Mouse (Mus musculus) intestine, embryonic 15.5 days (tissue): ENCODE measurements around the gene Elp5. TPM values are rescaled to one million over a fixed set of nuclear protein-coding genes. Genes with fewer than 3 reads are reported as not detected.

Source experiments
- ATAC-seq: fragments of 200-750 bp; cut with Nextera tagmentation; 2 replicates; pipeline ENCODE4 v1.8.0; 2017; ENCODE audit warnings: moderate TSS enrichment, moderate library complexity
- H3K27ac ChIP-seq: fragments of 300-500 bp; sonication (generic); 2 replicates; pipeline ENCODE4 v1.5.1; 2015; ENCODE audit warnings: mild to moderate bottlenecking, inconsistent platforms
- H3K27me3 ChIP-seq: fragments of 300-500 bp; sonication (generic); replicated peaks from 2 replicates; pipeline ENCODE4 v1.6.1; 2015; ENCODE audit warnings: inconsistent platforms
- H3K36me3 ChIP-seq: fragments of 300-500 bp; sonication (generic); 2 replicates; pipeline ENCODE4 v1.6.1; 2015; ENCODE audit warnings: inconsistent platforms
- H3K4me1 ChIP-seq: fragments of 300-500 bp; sonication (generic); replicated peaks from 2 replicates; pipeline ENCODE4 v1.6.1; 2015; ENCODE audit warnings: inconsistent platforms
- H3K4me2 ChIP-seq: fragments of 300-500 bp; sonication (generic); replicated peaks from 2 replicates; pipeline ENCODE4 v1.6.1; 2015; ENCODE audit warnings: mild to moderate bottlenecking, inconsistent platforms
- H3K4me3 ChIP-seq: fragments of 300-500 bp; sonication (generic); replicated peaks from 2 replicates; pipeline ENCODE4 v1.5.1; 2015; ENCODE audit warnings: inconsistent platforms
- H3K9ac ChIP-seq: fragments of 300-500 bp; sonication (generic); 2 replicates; pipeline ENCODE4 v1.6.1; 2015; ENCODE audit warnings: inconsistent platforms
- H3K9me3 ChIP-seq: fragments of 300-500 bp; sonication (generic); 2 replicates; pipeline ENCODE4 v1.6.1; 2016; ENCODE audit warnings: inconsistent platforms
- WGBS: fragments of 180-500 bp; shearing (Covaris S2); methylation state at CpG from one replicate; pipeline ENCODE4 v1.1.7; 2015; 5-methylcytosine and 5-hydroxymethylcytosine counted together
- polyA plus RNA-seq: library from polyadenylated mRNA; unstranded; fragments of >200 nt; fragmentation: Nextera tagmentation; extraction: Ambion mirVana; gene quantifications from 2 replicates; pipeline ENCODE4 v1.2.1, GENCODE M21; 2015

Elp5 gene
- polyA plus RNA-seq = 102 and 105 TPM in 2 replicates

GRCm38 (mm10) chr11:69982225-69982624, at the start of gene Elp5:
TSS of gene Elp5 (minus strand) at chr11:69982517.
- Histone ChIP-seq H3K4me3 (peak within 1 kb of the TSS; percentile 99), H3K4me2 (peak within 1 kb of the TSS; percentile 69), H3K36me3 (peaks cover 26% of the 10 kb centered on the region), H3K9me3 (no peaks in the 10 kb centered on the region), H3K4me1 (peaks cover 16% of the 10 kb centered on the region), H3K9ac (peak within 1 kb of the TSS; percentile 99), H3K27ac (peak within 1 kb of the TSS; percentile 100), H3K27me3 (no peaks in the 10 kb centered on the region)
- 47% methylated on average over 8 of the region's 8 CpGs for whole genome bisulfite sequencing
- no peak for ATAC-seq

- WGBS = 96% methylated on average over 11 of the region's 11 CpGs
- Histone ChIP-seq H3K27ac (no peak overlapping the region), H3K9me3 (no peaks in the 10 kb centered on the region), H3K4me2 (no peak overlapping the region), H3K27me3 (no peaks in the 10 kb centered on the region), H3K36me3 (peaks cover 10% of the 10 kb centered on the region), H3K9ac (no peak overlapping the region), H3K4me3 (no peak overlapping the region), H3K4me1 (peaks cover 36% of the 10 kb centered on the region)
- ATAC-seq = no peak
Measured at GRCm38 (mm10) chr11:70031321-70031670, 49.0 kb upstream of the Elp5 start.

- Histone ChIP-seq H3K27ac (no peak overlapping the region), H3K9ac (no peak overlapping the region), H3K4me1 (peaks cover 41% of the 10 kb centered on the region), H3K9me3 (no peaks in the 10 kb centered on the region), H3K27me3 (no peaks in the 10 kb centered on the region), H3K4me3 (no peak overlapping the region), H3K4me2 (no peak overlapping the region), H3K36me3 (peaks cover 10% of the 10 kb centered on the region)
- ATAC-seq = no peak
- WGBS = 91% methylated on average over 28 of the region's 28 CpGs
Measured at GRCm38 (mm10) chr11:70030651-70031320, 48.5 kb upstream of the Elp5 start.

GRCm38 (mm10) chr11:70029829-70030550, 47.7 kb upstream of the Elp5 start:
- Histone ChIP-seq H3K9me3 (no peaks in the 10 kb centered on the region), H3K9ac (peak overlapping the region; percentile 17; the same call in 1 of the 2 replicates), H3K4me3 (peak overlapping the region; percentile 23), H3K27me3 (no peaks in the 10 kb centered on the region), H3K4me2 (peak overlapping the region; percentile 69), H3K27ac (peak overlapping the region; percentile 78; the same call in 1 of the 2 replicates), H3K36me3 (peaks cover 10% of the 10 kb centered on the region), H3K4me1 (peaks cover 45% of the 10 kb centered on the region)
- WGBS = 39% methylated on average over 11 of the region's 11 CpGs
- no peak for ATAC-seq

GRCm38 (mm10) chr11:70029130-70029801, 46.9 kb upstream of the Elp5 start:
- Histone ChIP-seq H3K9me3 (no peaks in the 10 kb centered on the region), H3K36me3 (peaks cover 10% of the 10 kb centered on the region), H3K4me2 (peak overlapping the region; percentile 69), H3K27ac (peak overlapping the region; percentile 78), H3K4me1 (peaks cover 45% of the 10 kb centered on the region), H3K27me3 (no peaks in the 10 kb centered on the region), H3K4me3 (peak overlapping the region; percentile 23), H3K9ac (peak overlapping the region; percentile 17)
- peak; percentile 85 for ATAC-seq
- WGBS = under 1% methylated on average over 20 of the region's 20 CpGs

- Histone ChIP-seq H3K4me2 (peak overlapping the region; percentile 69), H3K9ac (peak overlapping the region; percentile 10), H3K4me3 (peak overlapping the region; percentile 23), H3K9me3 (no peaks in the 10 kb centered on the region), H3K27ac (peak overlapping the region; percentile 78), H3K36me3 (peaks cover 10% of the 10 kb centered on the region), H3K27me3 (no peaks in the 10 kb centered on the region), H3K4me1 (peaks cover 45% of the 10 kb centered on the region)
- WGBS = 19% methylated on average over 12 of the region's 12 CpGs
- peak; percentile 4 for ATAC-seq
Measured at GRCm38 (mm10) chr11:70028401-70029129, 46.2 kb upstream of the Elp5 start.

- ATAC-seq = no peak
- H3K4me3 ChIP-seq = peak overlapping the region; percentile 35; the same call in 1 of the 2 replicates
- peak overlapping the region; percentile 69 for H3K4me2 ChIP-seq
- H3K4me1 ChIP-seq = peaks cover 45% of the 10 kb centered on the region
- WGBS = 45% methylated on average over 9 of the region's 9 CpGs
- H3K27me3 ChIP-seq = no peaks in the 10 kb centered on the region
- H3K9me3 ChIP-seq = no peaks in the 10 kb centered on the region
- peaks cover 10% of the 10 kb centered on the region for H3K36me3 ChIP-seq
- peak overlapping the region; percentile 78 for H3K27ac ChIP-seq
- no peak overlapping the region; the same call in 1 of the 2 replicates for H3K9ac ChIP-seq
Measured at GRCm38 (mm10) chr11:70027397-70027796, 45.1 kb upstream of the Elp5 start.

- ATAC-seq = peak; percentile 63
- Histone ChIP-seq H3K9me3 (no peaks in the 10 kb centered on the region), H3K27me3 (no peaks in the 10 kb centered on the region), H3K9ac (peak overlapping the region; percentile 13; the same call in 1 of the 2 replicates), H3K27ac (peak overlapping the region; percentile 78), H3K4me2 (peak overlapping the region; percentile 69), H3K4me1 (peaks cover 45% of the 10 kb centered on the region), H3K36me3 (peaks cover 8% of the 10 kb centered on the region), H3K4me3 (peak overlapping the region; percentile 35)
- WGBS = 9% methylated on average over 19 of the region's 19 CpGs
Measured at GRCm38 (mm10) chr11:70026689-70027088, 44.4 kb upstream of the Elp5 start.

- Histone ChIP-seq H3K27ac (no peak overlapping the region), H3K4me1 (peaks cover 49% of the 10 kb centered on the region), H3K36me3 (no peaks in the 10 kb centered on the region), H3K9me3 (no peaks in the 10 kb centered on the region), H3K4me3 (peak overlapping the region; percentile 15), H3K27me3 (no peaks in the 10 kb centered on the region), H3K9ac (peak overlapping the region; percentile 29; the same call in 1 of the 2 replicates), H3K4me2 (peak overlapping the region; percentile 54)
- WGBS = 19% methylated on average over 6 of the region's 6 CpGs
- no peak for ATAC-seq
Measured at GRCm38 (mm10) chr11:70024151-70024514, 41.8 kb upstream of the Elp5 start.

GRCm38 (mm10) chr11:70023481-70024150, 41.3 kb upstream of the Elp5 start:
- 6% methylated on average over 27 of the region's 29 CpGs for WGBS
- no peak for ATAC-seq
- Histone ChIP-seq H3K4me3 (peak overlapping the region; percentile 15), H3K36me3 (no peaks in the 10 kb centered on the region), H3K4me2 (peak overlapping the region; percentile 54), H3K9ac (peak overlapping the region; percentile 29; the same call in 1 of the 2 replicates), H3K27me3 (no peaks in the 10 kb centered on the region), H3K4me1 (peaks cover 49% of the 10 kb centered on the region), H3K9me3 (no peaks in the 10 kb centered on the region), H3K27ac (no peak overlapping the region)
